Comparison of ENCODE assay signal across 9 mouse cellular contexts in genomic region chr3:104431848-104432159, GRCm38 (mm10).
DNase-seq lines count a peak whose midpoint lies in the region.
"Had no signal": no experiment of that assay in that cellular context is flagged by ENCODE, and none has a peak within 500 bp of the region (broad histone marks: within the 10 kb centered on the region; RNA-seq: fewer than 3 reads in every experiment).

No protein-coding gene starts in this region.

- intact Hi-C loops in gastrocnemius, postnatal 14 days (cut with DNase I; ENCODE audit: low total_unique reads): loop anchor here (10.0 kb wide), 1 partner anchor 207 kb away; the partner anchor contains the start of gene Magi3
- intact Hi-C loops in left cerebral cortex, postnatal 14 days (cut with DNase I): no loop called here

- DNase-seq in kidney, adult 18-20 months: peak; percentile 41
- no peak for DNase-seq in kidney, adult 11 months
- DNase-seq in gastrocnemius, postnatal 14 days: peak; percentile 33
- DNase-seq in kidney, postnatal 14 days: peak; percentile 77
- peak; percentile 25 for DNase-seq in retina, postnatal 7 days (ENCODE audit: low read depth, low spot score)
- no peak for DNase-seq in cerebellum, adult 11 months
- no peak for DNase-seq in urinary bladder, postnatal 25 days (ENCODE audit: low spot score)
- DNase-seq in left cerebral cortex, postnatal 14 days (ENCODE audit: low spot score in 2 of 2): no peak
- DNase-seq: liver, embryonic 13.5 days had no signal

Comparison
In these comparisons a context has a peak if more than half of its experiments do, and no peak if none do; other contexts are left out.
1. DNase-seq: peak in kidney, adult 18-20 months (single experiment), gastrocnemius, postnatal 14 days (single experiment), kidney, postnatal 14 days (single experiment) and retina, postnatal 7 days (single experiment); none in kidney, adult 11 months (single experiment), cerebellum, adult 11 months (single experiment), urinary bladder, postnatal 25 days (single experiment) and left cerebral cortex, postnatal 14 days (0 of 2).